Comparison of ENCODE assay signal across 34 mouse cellular contexts in the genomic region with DNA sequence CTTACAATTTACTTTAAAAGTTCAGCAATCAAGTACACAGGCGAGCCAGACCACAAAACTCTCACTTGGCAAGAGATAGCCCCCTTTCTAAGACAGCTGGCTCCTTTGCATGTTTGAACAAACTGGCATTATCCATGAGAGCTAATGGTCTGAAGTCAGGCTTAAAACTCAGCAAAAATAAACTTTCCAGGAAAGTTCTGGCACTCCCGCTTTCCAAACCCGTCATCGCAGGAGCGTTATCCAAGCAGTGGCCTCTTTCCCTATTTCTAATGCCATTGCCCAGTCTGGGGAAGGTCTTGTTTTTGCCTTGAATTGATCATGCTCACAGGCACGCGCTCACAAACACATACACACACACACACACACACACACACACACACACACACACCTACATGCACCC.
"Had no signal": no experiment of that assay in that cellular context is flagged by ENCODE, and none has a peak within 500 bp of the region (broad histone marks: within the 10 kb centered on the region; RNA-seq: fewer than 3 reads in every experiment).

No protein-coding gene starts in this region.

- DNase-seq: heart, postnatal 10 days; heart, postnatal 14 days; heart, postnatal 36 days; heart, postnatal 4 days; kidney, adult 11 months; kidney, adult 18-20 months; kidney, adult 2 months; kidney, adult 8-10 months; kidney, adult 9 months; kidney, postnatal 10 days; kidney, postnatal 14 days; kidney, postnatal 25 days; kidney, postnatal 36 days; kidney, postnatal 4 days; layer of hippocampus, adult 9-11 months; layer of hippocampus, postnatal 36 days had no signal

- H3K4me3 ChIP-seq: heart, embryonic 12.5 days; heart, embryonic 13.5 days; heart, embryonic 15.5 days; hindbrain, embryonic 10.5 days; hindbrain, embryonic 12.5 days; hindbrain, embryonic 13.5 days; hindbrain, embryonic 15.5 days; intestine, embryonic 15.5 days; kidney, embryonic 15.5 days; layer of hippocampus, adult 2 months; left cerebral cortex, adult 2 months had no signal

- H3K27me3 ChIP-seq: heart, embryonic 15.5 days; intestine, embryonic 15.5 days; kidney, embryonic 15.5 days had no signal

- ATAC-seq: hindbrain, embryonic 16.5 days; hindbrain, postnatal 0 days; inflammation-experienced regulatory T-cells, adult 6 months; intestine, embryonic 15.5 days; intestine, embryonic 16.5 days; intestine, postnatal 0 days had no signal

- H3K9me3 ChIP-seq: heart, embryonic 12.5 days; heart, embryonic 15.5 days; hindbrain, embryonic 15.5 days; intestine, embryonic 15.5 days had no signal

- H3K9ac ChIP-seq: heart, embryonic 12.5 days; heart, embryonic 13.5 days; heart, embryonic 15.5 days; hindbrain, embryonic 12.5 days; hindbrain, embryonic 13.5 days; hindbrain, embryonic 14.5 days; hindbrain, embryonic 15.5 days; intestine, embryonic 15.5 days; kidney, embryonic 15.5 days had no signal

- H3K4me2 ChIP-seq: heart, embryonic 12.5 days; heart, embryonic 13.5 days; heart, embryonic 15.5 days; hindbrain, embryonic 12.5 days; hindbrain, embryonic 13.5 days; hindbrain, embryonic 14.5 days; hindbrain, embryonic 15.5 days; intestine, embryonic 15.5 days; kidney, embryonic 15.5 days had no signal

- H3K36me3 ChIP-seq: heart, embryonic 12.5 days; heart, embryonic 13.5 days; heart, embryonic 15.5 days; hindbrain, embryonic 10.5 days; hindbrain, embryonic 12.5 days; hindbrain, embryonic 13.5 days; hindbrain, embryonic 15.5 days; intestine, embryonic 15.5 days; kidney, embryonic 15.5 days had no signal

- H3K27ac ChIP-seq: heart, embryonic 13.5 days; heart, embryonic 15.5 days; hindbrain, embryonic 10.5 days; hindbrain, embryonic 12.5 days; hindbrain, embryonic 13.5 days; hindbrain, embryonic 14.5 days; hindbrain, embryonic 15.5 days; hindbrain, postnatal 0 days; intestine, embryonic 15.5 days; kidney, embryonic 15.5 days; kidney, postnatal 0 days; layer of hippocampus, adult 2 months; left cerebral cortex, adult 2 months had no signal
